Mouse (Mus musculus) embryonic fibroblast, embryonic 13.5 days (primary cell): ENCODE measurements around the gene Nqo2.

Source experiments
- CTCF ChIP-seq: IDR thresholded peaks from 2 replicates; pipeline ENCODE4 v1.5.1; 2011; ENCODE audit warnings: mild to moderate bottlenecking, control low read depth, low read length, moderate library complexity, borderline replicate concordance; ENCODE audit not compliant: insufficient read depth
- POLR2A ChIP-seq: IDR thresholded peaks from 2 replicates; pipeline ENCODE4 v1.6.1; 2011; ENCODE audit warnings: low read depth, mild to moderate bottlenecking, control low read depth, low read length, moderate library complexity

DNA sequence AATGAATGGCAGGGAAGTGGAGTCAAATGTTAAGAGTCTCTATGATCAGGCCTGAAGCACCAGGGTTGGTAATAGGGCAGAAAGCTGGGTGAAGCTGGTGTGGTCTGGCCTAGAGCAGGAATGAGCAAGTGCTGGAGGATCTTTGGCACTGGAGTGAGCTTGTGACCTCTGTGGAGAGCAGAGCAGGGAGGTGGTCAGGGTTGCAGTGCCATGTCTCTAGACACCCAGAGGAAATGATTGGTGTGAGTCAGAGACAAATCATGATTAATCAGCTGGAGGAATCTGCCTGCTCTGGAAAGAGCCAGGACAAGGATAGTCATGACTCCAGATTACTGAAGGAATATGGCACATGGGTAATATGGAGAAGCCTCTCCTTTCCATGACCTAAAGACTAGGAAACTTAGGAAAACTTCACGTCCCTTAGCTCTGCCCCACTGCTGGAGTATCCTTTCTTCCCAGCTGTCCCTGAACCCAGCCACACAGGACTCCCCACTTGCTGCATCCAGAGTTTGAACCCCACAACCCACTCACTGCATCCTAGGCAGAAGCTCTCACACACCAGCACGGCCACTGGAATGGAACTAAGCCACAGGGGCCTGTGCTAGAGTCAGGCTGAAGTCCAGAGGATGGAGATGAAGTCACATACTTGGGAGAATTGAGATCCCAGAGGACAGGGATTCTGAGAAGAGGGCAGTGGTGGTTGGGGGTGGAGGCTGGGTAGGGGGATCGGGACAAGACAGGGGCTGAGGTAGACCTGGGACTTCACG, 13.0 kb upstream of the Nqo2 start:
- no peak for TF ChIP-seq CTCF
- no peak for TF ChIP-seq POLR2A
